Mouse (Mus musculus) liver, adult 2 months (tissue): ENCODE data around the gene Il21r.

Source experiments
- CTCF ChIP-seq: fragments of 200-500 bp; IDR thresholded peaks from 2 replicates; pipeline ENCODE4 v1.5.1; 2011; ENCODE audit warnings: low read depth, low read length, control low read depth
- POLR2A ChIP-seq: fragments of 200-500 bp; IDR thresholded peaks from 2 replicates; pipeline ENCODE4 v1.6.1; 2011; ENCODE audit warnings: low read length, control low read depth; ENCODE audit not compliant: insufficient read depth; ENCODE audit errors: extremely low read depth

DNA sequence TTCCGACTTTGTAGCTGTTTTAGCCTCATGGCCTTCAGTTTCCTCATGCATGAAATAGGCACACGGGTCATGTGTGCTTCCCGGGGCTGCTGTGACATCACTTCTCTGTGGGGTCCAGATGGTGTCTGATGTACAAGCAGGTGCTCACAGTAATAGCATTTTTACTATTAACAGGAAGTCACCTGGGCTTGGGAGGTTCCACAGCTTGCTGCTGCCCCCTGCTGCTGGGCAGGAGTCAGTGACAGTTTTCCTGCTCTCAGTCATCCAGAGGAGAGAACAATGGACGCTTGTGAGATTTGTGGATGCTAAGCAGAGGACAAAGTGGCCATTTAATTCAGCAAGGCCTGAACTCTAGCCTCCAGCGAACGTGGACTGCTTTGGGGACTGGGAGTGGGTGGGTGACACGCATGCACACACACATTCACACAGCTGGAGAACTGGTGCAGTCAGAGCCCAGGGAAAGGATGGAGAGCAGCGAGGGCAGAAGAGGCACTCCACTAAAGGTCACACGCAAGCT is 35.7 kb downstream of the Il21r start:
- TF ChIP-seq POLR2A (no peak), CTCF (peak; percentile 94)
